Mouse (Mus musculus): ENCODE data around the gene Tm9sf1.

Gene Tm9sf1

DNA sequence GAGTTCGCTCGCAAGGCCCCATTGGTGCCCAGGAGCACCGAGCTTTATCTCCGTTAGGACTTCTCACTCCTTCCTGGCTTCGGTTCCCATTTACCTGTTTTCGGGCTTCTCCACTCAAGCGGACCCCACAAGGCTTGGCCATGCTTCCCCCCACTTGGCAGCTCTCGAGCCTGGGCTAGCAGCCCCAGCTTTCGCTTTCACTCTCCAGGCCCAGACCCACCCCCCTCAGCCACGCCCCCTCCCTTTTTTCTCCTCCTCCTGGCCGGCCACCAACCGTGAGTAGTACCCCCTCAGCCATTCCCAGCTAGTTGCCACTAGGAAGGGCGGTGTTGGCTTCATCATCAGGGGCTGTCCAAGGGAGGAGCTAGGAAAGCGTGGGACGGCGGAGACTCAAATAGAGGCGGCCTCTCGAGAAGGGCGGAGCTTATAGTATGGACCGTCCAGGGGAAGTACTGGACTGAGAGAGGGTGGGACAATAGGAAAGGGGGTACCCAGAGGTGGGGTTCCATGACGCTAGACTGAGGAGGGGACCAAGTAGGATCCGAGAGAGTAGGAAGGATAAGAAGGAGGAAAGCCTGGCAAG lies 52.8 kb downstream of the Tm9sf1 start, which contains the start of gene Psme2:
Psme2 (minus strand) TSS at position 366 of the 583 bp plus-strand sequence.
- peak; percentile 82 to 85 for DNase-seq (ENCODE audit: low spot score in 2 of 2)

GRCm38 (mm10) chr14:55589771-55590448 lies 53.7 kb downstream of the Tm9sf1 start:
- DNase-seq (ENCODE audit: low spot score in 2 of 2): peak in 1 of 2 experiments; percentile 30

- DNase-seq (ENCODE audit: low spot score in 2 of 2): no peak
Measured at GRCm38 (mm10) chr14:55589271-55589670, 54.3 kb downstream of the Tm9sf1 start.

GRCm38 (mm10) chr14:55586149-55586548 lies 57.5 kb downstream of the Tm9sf1 start:
- no peak for DNase-seq (ENCODE audit: low spot score in 2 of 2)
